Mouse (Mus musculus) retina, adult 2 months (tissue): Measurements from ENCODE around the gene Cdrt4.

Source experiments
- DNase-seq: peaks from one replicate; pipeline ENCODE4 v3.0.0-alpha.2; 2012; ENCODE audit warnings: low read depth, low spot score

Cdrt4 gene

GRCm38 (mm10) chr11:62943538-62943937 lies 7.5 kb upstream of the Cdrt4 start:
- DNase-seq, result no peak

- no peak for DNase-seq
Measured at GRCm38 (mm10) chr11:62945514-62945913, 5.5 kb upstream of the Cdrt4 start.

- no peak for DNase-seq
Measured at GRCm38 (mm10) chr11:62949548-62949947, 1.4 kb upstream of the Cdrt4 start.

GRCm38 (mm10) chr11:62954766-62955165 lies 3.8 kb downstream of the Cdrt4 start:
- no peak for DNase-seq

- no peak for DNase-seq
Measured at GRCm38 (mm10) chr11:62955186-62955585, 4.2 kb downstream of the Cdrt4 start.

- no peak for DNase-seq
Measured at GRCm38 (mm10) chr11:62955776-62956175, 4.8 kb downstream of the Cdrt4 start.

- DNase-seq, result no peak
Measured at GRCm38 (mm10) chr11:62957626-62958180, 6.7 kb downstream of the Cdrt4 start.

GRCm38 (mm10) chr11:62963292-62963691 lies 12.3 kb downstream of the Cdrt4 start:
- DNase-seq, result no peak

- DNase-seq, result no peak
Measured at GRCm38 (mm10) chr11:62966424-62966764, 15.4 kb downstream of the Cdrt4 start.

- no peak for DNase-seq
Measured at GRCm38 (mm10) chr11:62966765-62967633, 16.0 kb downstream of the Cdrt4 start.

GRCm38 (mm10) chr11:62977176-62977575 lies 26.2 kb downstream of the Cdrt4 start:
- no peak for DNase-seq

GRCm38 (mm10) chr11:62978886-62979285 lies 27.9 kb downstream of the Cdrt4 start:
- no peak for DNase-seq

- no peak for DNase-seq
Measured at GRCm38 (mm10) chr11:62981729-62982128, 30.7 kb downstream of the Cdrt4 start.

- DNase-seq, result no peak
Measured at GRCm38 (mm10) chr11:62983793-62984192, 32.8 kb downstream of the Cdrt4 start.

GRCm38 (mm10) chr11:62984365-62984764 lies 33.4 kb downstream of the Cdrt4 start:
- DNase-seq, result no peak

- no peak for DNase-seq
Measured at GRCm38 (mm10) chr11:62985075-62985474, 34.1 kb downstream of the Cdrt4 start.

- DNase-seq, result no peak
Measured at GRCm38 (mm10) chr11:62986578-62986977, 35.6 kb downstream of the Cdrt4 start.

- no peak for DNase-seq
Measured at GRCm38 (mm10) chr11:62990150-62990685, 39.2 kb downstream of the Cdrt4 start.

- DNase-seq, result no peak
Measured at GRCm38 (mm10) chr11:62990811-62991210, 39.8 kb downstream of the Cdrt4 start.

GRCm38 (mm10) chr11:62992545-62993242 lies 41.7 kb downstream of the Cdrt4 start:
- no peak for DNase-seq

- DNase-seq, result no peak
Measured at GRCm38 (mm10) chr11:62995066-62995754, 44.2 kb downstream of the Cdrt4 start.
